Mouse (Mus musculus) bone marrow macrophage, adult 2 months (primary cell): ENCODE data around the gene Brinp2. TPM values are rescaled to one million over a fixed set of nuclear protein-coding genes. Genes with fewer than 3 reads are reported as not detected.

Experiments
- H3K27ac ChIP-seq: 2 replicates; pipeline ENCODE4 v1.5.1; 2012; ENCODE audit warnings: low read depth, low read length; ENCODE audit not compliant: insufficient read depth
- H3K4me1 ChIP-seq: 2 replicates; pipeline ENCODE4 v1.6.1; 2012; ENCODE audit warnings: low read length; ENCODE audit not compliant: control insufficient read depth, insufficient read depth
- H3K4me3 ChIP-seq: 2 replicates; pipeline ENCODE4 v1.5.1; 2012; ENCODE audit warnings: mild to moderate bottlenecking, low read length, moderate library complexity; ENCODE audit not compliant: insufficient read depth
- CTCF ChIP-seq: IDR thresholded peaks from 2 replicates; pipeline ENCODE4 v1.5.1; 2012; ENCODE audit warnings: low read depth, mild to moderate bottlenecking, low read length, moderate library complexity
- POLR2A ChIP-seq: IDR thresholded peaks from 2 replicates; pipeline ENCODE4 v1.6.1; 2012; ENCODE audit warnings: mild to moderate bottlenecking, low read depth, low read length, borderline replicate concordance
- polyA plus RNA-seq: library from polyadenylated mRNA; stranded (reverse); fragments of >200 nt; gene quantifications from 2 replicates; pipeline ENCODE4 v1.2.4, GENCODE M21; 2012; ENCODE audit not compliant: missing spikeins, insufficient read depth, insufficient read length

Brinp2 gene
- polyA plus RNA-seq, 1 experiment, result not detected

DNA sequence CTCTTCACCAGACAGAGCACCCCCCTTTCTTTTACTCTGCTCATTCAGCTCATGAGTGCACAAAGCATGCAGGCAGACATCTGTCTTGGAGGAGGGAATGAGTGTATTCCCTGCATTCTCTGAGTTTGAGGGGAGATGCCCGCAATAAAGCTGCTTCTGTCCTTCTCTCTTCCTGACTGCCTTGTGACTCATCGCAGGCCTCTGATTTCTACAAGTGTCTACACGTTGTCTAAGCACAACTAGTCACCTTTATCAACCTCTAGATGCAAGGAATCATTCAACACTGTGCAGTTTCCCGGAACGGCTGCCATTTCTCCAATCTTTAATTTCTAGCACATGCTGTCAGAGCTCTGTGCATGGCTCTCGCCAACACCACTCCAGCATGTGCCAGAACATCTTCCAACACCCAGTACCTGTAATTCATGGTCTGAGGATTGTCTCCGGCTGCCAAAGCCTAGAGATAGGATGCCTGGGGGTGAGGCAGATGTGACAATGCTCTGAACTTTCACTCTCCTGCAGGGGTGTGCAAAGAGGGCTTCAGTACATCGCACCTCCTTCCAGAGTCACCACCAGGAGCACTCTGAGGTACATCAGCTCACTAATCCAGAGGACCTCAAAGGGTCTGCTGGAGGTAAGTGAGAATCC is 59.7 kb downstream of the Brinp2 start:
- TF ChIP-seq CTCF (no peak), POLR2A (no peak)
- no peaks in the 10 kb centered on the region for H3K4me1 ChIP-seq
- no peak overlapping the region for H3K4me3 ChIP-seq
- no peak overlapping the region for H3K27ac ChIP-seq

DNA sequence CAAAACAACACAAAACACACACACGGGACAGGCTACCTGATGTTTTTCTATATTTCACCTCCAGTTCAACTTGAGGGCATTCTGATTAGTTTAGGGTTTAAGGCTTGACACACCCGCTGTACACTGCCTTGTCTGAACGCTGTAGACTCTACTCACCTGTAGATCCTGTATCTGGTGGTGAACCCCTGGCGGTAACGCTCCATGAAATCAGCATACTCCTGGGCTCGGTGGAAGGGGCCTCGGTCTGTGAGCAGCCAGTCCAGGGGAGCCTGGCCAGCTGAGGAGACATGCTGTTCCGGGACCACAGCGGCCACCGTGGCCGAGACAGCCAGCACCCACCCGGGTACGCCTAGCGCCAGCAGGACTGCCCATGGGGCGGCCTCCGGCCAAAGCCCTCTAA is 60.9 kb downstream of the Brinp2 start:
- H3K4me1 ChIP-seq, result no peaks in the 10 kb centered on the region
- TF ChIP-seq POLR2A, result no peak
- TF ChIP-seq CTCF, result no peak
- no peak overlapping the region for H3K4me3 ChIP-seq

DNA sequence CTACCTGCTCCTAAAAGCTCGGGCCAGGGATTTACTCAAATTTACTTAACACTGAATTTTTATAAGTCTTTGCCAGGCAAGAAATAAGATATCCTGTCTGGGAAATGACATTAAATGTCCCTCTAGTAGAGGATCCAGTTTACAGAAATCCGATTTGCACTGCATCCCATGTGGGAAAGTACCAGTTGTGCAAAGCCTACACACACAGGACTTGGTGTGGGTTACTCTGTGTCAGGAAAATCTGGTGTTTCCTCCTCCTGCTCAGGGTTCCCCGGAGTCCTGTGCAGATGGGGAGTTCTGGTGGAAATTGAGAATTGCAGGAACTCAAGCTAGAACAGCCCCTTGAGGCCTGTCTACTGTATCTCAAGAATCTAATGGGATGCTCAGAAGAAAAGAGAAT is 70.9 kb downstream of the Brinp2 start:
- TF ChIP-seq CTCF (no peak), POLR2A (no peak)
- H3K4me1 ChIP-seq, result no peaks in the 10 kb centered on the region
- no peak overlapping the region for H3K27ac ChIP-seq
- no peak overlapping the region for H3K4me3 ChIP-seq

More for the DNA sequence above, 60.9 kb downstream of the Brinp2 start:
- H3K27ac ChIP-seq, result no peak overlapping the region

DNA sequence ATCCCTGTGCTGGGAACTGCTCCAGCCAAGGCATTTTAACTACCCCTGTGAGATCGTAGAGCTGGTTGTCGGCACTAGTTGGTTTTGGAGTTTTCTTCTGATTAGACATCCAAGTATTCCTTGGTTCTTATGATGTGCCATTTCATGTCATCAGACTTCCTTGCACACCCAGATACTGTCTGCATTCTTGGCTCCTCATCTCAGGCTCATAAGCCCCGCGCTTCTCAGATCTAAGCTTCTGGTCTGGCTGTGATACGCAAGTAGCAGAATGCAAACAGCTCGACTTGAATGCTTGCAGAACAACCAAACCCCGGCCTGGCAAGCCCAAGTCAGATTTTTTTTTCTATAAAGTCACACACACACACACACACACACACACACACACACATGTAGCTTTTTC is 72.3 kb downstream of the Brinp2 start:
- no peak overlapping the region for H3K4me3 ChIP-seq
- no peaks in the 10 kb centered on the region for H3K4me1 ChIP-seq
- no peak overlapping the region for H3K27ac ChIP-seq
- no peak for TF ChIP-seq POLR2A
- TF ChIP-seq CTCF, result no peak

DNA sequence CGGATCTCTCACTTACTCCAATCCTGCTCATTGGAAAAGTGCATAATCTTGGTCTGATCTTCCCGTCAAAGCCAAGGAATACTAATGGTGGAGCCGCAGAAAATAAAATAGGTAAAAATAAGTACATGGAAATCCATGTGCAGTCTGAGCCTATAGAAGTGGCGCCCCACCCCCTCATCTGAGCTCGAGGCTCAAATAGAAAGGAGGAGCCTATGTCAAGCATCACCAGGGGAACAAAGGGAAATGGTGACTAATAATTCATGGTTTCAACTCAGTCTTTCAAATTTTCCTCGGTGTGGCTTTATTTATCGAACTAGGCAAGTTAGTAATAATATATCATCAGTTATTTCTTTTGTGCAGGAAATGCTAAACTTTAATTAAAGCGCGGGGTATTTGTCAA is 84.1 kb downstream of the Brinp2 start:
- Histone ChIP-seq H3K4me1 (no peaks in the 10 kb centered on the region), H3K4me3 (no peak overlapping the region), H3K27ac (no peak overlapping the region)
- no peak for TF ChIP-seq CTCF
- no peak for TF ChIP-seq POLR2A

DNA sequence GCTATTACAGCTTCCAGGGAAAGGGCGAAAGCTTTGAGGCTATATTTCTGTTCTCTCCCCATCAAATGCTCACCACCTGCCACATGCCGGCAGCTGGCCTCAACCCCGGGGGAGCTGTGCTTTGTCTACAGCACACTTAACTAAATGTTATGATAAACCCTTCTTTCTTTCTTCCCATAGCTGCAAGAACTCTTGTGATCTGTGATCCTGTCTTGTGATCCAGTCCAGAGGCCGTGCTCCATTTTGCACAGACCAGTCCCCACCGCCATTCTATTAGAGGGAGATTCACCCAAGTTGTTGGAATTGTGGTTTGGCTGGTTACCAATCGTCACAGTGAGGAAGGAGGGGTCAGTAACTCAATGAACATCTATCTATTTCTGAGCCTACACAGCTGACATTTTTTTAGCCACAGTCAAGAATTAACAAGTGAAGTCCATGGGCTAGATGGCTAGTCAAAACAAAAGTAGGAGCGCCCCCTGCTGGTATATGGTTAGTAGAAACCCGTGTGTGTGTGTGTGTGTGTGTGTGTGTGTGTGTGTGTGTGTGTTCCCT is 89.0 kb downstream of the Brinp2 start:
- TF ChIP-seq POLR2A (no peak), CTCF (no peak)
- no peaks in the 10 kb centered on the region for H3K4me1 ChIP-seq
- no peak overlapping the region for H3K27ac ChIP-seq
- H3K4me3 ChIP-seq, result no peak overlapping the region

DNA sequence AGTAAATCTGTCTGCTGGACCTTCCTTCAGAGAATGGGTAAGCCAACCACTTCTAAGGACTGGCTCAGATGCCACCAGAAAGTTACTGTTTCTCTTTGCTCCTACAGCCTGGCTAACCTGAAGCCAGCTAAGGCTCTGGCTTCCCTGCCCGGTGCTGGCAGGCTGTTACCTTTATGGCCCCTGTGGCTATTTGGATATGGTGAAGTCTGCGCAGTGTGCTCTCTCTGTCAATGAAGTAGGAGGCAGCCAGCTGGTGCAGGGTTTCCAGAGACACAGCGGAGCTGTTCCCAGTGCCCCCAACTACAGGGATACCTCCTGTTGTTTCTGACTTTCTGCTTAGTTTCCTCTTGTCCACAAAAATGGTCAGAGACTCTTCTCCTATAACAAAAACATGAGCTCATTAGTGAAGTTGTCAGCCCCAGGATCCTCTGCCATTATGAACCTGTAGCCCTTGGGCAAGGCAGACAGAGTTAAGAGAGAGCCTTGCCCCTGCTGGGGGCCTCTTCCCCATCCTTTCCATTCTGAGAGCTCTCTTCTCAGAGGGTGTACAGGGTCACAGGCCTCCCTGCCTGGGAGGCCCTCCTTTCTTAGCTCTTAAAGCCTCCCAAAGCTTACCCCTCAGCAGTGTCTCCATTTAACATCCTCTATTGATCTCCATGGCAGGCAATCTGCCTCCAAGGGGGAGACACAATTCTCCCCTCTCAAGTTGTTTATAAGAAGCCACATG is 89.7 kb downstream of the Brinp2 start:
- TF ChIP-seq POLR2A (no peak), CTCF (no peak)
- no peak overlapping the region for H3K27ac ChIP-seq
- no peaks in the 10 kb centered on the region for H3K4me1 ChIP-seq
- H3K4me3 ChIP-seq, result no peak overlapping the region

DNA sequence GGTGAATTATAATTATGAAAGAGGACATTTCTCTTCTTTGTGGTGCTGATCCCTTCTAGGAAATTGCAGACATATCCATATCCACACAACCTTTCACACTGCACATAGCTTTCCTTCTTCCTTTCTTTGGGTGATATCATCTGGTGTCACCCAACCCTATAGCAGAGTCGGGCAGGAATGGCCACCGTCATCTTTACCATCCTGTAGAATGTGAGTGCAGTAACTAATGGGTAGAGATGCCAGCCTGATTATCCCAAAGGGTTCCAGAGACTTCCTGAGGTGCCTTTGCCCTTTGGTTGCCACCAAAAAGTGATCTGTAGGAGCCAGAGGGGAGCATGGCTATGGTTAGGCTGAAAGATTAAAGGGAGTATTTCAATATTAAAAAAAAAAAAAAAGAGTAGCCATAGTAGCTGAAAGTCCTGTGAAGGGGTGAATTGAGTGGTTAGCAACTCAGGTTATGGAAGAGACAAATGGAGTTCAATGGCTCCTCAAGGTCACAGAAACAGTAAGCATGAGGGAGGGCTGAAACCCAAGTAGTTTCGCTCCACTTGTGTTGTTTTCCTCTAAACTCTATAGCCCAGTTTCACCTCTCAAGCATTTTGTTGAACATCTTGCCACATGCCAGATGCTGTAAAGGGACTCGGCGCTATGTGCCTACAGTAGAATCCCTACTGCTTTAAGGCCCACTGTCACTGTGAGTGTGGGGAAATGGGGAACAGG is 96.5 kb downstream of the Brinp2 start:
- Histone ChIP-seq H3K4me3 (no peak overlapping the region), H3K4me1 (no peaks in the 10 kb centered on the region), H3K27ac (no peak overlapping the region)
- TF ChIP-seq POLR2A, result no peak
- TF ChIP-seq CTCF, result no peak

DNA sequence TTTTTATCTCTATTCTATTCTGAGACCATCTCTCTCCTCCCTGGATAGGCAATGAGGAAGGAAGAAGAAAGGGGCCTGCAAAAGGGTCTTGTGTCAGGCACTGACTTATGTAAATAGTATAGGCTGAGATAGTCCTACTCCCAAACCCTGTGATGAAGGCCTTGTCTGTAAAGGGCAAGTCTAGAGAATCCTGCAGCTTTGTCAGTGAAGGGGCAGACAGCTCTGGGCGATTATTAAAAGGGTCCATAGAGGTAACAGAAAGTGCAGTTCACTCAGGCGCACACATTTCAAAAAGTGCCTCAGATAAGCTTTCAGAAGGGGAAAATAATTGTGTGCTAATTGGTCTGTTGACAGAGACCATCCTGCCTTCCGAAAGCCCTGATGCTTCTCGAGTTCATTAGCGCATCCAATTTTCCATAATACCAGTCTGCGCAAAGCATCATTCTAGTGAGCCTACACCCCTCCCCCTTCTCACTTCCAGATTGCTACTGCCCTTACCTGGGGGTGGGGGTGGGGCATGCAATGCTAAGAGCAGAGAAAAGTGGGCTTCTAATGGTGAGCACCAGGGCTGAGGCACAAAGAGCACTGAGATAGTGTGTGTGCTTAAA is 97.3 kb downstream of the Brinp2 start:
- H3K4me3 ChIP-seq, result no peak overlapping the region
- TF ChIP-seq POLR2A (no peak), CTCF (no peak)
- no peaks in the 10 kb centered on the region for H3K4me1 ChIP-seq
- no peak overlapping the region for H3K27ac ChIP-seq
